ENCODE assay signal across 8 mouse cellular contexts in the genomic region with DNA sequence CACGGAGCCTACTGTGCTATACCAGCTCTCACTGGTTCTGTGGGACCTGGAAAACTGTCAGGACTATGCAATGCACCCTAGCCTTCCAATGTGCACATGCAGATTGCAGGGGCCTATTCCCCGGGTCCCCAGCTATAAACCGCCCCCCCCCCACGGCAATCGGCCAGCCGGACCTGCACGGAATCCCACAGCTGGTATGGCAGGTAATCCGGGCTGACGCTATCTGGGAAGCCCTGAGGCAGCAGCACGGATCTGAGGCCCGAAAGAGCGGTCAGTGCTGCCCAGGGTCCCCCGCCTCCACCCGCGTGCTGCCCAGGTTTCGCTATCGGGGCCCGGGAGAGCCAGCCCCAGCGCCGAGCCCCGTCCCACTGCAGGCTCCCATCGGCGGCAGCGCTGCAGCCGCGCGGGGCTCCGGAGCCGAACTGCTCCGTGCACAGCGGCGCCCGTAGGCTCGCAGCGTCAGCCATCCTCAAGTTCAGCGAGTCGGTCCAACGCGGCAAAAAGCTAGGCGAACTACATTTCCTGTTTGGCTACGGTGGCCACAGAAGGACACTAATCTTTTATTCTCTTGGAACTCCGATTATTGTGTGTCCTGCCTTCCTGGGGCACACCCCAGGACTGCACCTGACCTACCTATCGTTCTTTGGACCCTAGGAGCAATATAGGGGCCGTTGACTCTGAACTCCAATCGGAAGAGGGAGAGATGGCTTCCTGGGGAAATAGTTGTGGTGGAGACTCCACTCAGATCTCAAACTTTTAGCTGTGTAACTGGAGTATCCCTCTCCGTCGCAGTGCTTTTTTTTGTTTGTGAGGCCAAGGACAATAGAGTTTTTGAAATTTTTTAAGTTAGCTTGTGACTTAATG. TPM values are rescaled to one million over a fixed set of nuclear protein-coding genes. Genes with fewer than 3 reads are reported as not detected.
DNase-seq lines count a peak whose midpoint lies in the region; ATAC-seq and TF ChIP-seq lines count a peak whose summit lies in the region.

BC017158 (minus strand) TSS at position 554 of the 864 bp plus-strand sequence.

- no peaks in the 10 kb centered on the region; the same call in 1 of the 2 replicates for H3K4me1 ChIP-seq in hindbrain, embryonic 11.5 days (replicated peaks; ENCODE audit: control insufficient read depth, insufficient read depth, low read length)
- H3K4me1 ChIP-seq in lung, postnatal 0 days (ENCODE audit: insufficient read depth, low read depth, low read length): peaks cover 4% of the 10 kb centered on the region; the same call in 1 of the 2 replicates

- TF ChIP-seq CTCF in lung, postnatal 0 days (IDR thresholded peaks at IDR 0.05): no peak

- 2% methylated on average over 45 of the region's 47 CpGs for WGBS in hindbrain, embryonic 11.5 days
- 2% methylated on average over 46 of the region's 47 CpGs for WGBS in lung, postnatal 0 days

- peak within 1 kb of the TSS; percentile 55 for H3K4me2 ChIP-seq in hindbrain, embryonic 11.5 days (replicated peaks; ENCODE audit: low read depth, low read length)
- peak within 1 kb of the TSS; percentile 86 for H3K4me2 ChIP-seq in lung, postnatal 0 days (replicated peaks; ENCODE audit: low read depth, low read length)

- H3K4me3 ChIP-seq in hindbrain, embryonic 11.5 days (ENCODE audit: low read depth, low read length): peak within 1 kb of the TSS; percentile 83
- H3K4me3 ChIP-seq in lung, postnatal 0 days (ENCODE audit: low read depth, low read length): peak within 1 kb of the TSS; percentile 90

- no peaks in the 10 kb centered on the region for H3K9me3 ChIP-seq in hindbrain, embryonic 11.5 days (ENCODE audit: control insufficient read depth, low read length)
- no peaks in the 10 kb centered on the region for H3K9me3 ChIP-seq in lung, postnatal 0 days (ENCODE audit: low read length)

- H3K9ac ChIP-seq in hindbrain, embryonic 11.5 days (ENCODE audit: low read depth, low read length): peak within 1 kb of the TSS; percentile 92
- peak within 1 kb of the TSS; percentile 63 for H3K9ac ChIP-seq in lung, postnatal 0 days (replicated peaks; ENCODE audit: low read depth)

- DNase-seq in MEL-GATA-1-ER (ENCODE audit: extremely low read depth, low read depth): peak; percentile 62
- DNase-seq in cerebellum, adult 8-10 months: peak; percentile 77
- peak; percentile 53 to 86 for DNase-seq in frontal cortex, adult 2 months (ENCODE audit: extremely low spot score in 1 of 2, low spot score in 1 of 2)
- DNase-seq in hindbrain, embryonic 11.5 days (ENCODE audit: low spot score): peak; percentile 79
- DNase-seq in layer of hippocampus, postnatal 10 days (ENCODE audit: low spot score in 2 of 2): peak; percentile 55 to 72
- DNase-seq in lung, postnatal 0 days (ENCODE audit: low spot score): peak; percentile 89
- DNase-seq in ovary, postnatal 10 days (ENCODE audit: low spot score): peak; percentile 52
- peak; percentile 80 for DNase-seq in thymus, postnatal 0 days (ENCODE audit: low spot score)

- 0 out of 2 replicates have a peak within 1 kb of the TSS, but pooled peaks have one; percentile 53 for H3K27ac ChIP-seq in hindbrain, embryonic 11.5 days (ENCODE audit: low read depth, low read length)
- peak within 1 kb of the TSS; percentile 75 for H3K27ac ChIP-seq in lung, postnatal 0 days (ENCODE audit: low read length)

- no peaks in the 10 kb centered on the region for H3K36me3 ChIP-seq in hindbrain, embryonic 11.5 days (ENCODE audit: control insufficient read depth, insufficient read depth, low read length)
- no peaks in the 10 kb centered on the region for H3K36me3 ChIP-seq in lung, postnatal 0 days (ENCODE audit: insufficient read depth, low read length)

- H3K27me3 ChIP-seq in hindbrain, embryonic 11.5 days (ENCODE audit: control insufficient read depth, insufficient read depth, low read length): no peaks in the 10 kb centered on the region
- H3K27me3 ChIP-seq in lung, postnatal 0 days (replicated peaks; ENCODE audit: insufficient read depth, low read length): no peaks in the 10 kb centered on the region

- TF ChIP-seq EP300 in lung, postnatal 0 days (IDR thresholded peaks at IDR 0.05): 0 out of 2 replicates have a peak, but pooled peaks have one; percentile 15

- peak; percentile 54 for ATAC-seq in hindbrain, embryonic 11.5 days (ENCODE audit: low FRiP score)
- ATAC-seq in lung, postnatal 0 days: peak; percentile 65

RNA-seq across cellular contexts. Expression of gene BC017158, which starts in this region (rescaled TPM):
- polyA plus RNA-seq in frontal cortex, adult 2 months (2012; rRNA removed): 34.2 and 35.5 TPM in 2 replicates
- 18.3 and 22.0 TPM in 2 replicates for polyA plus RNA-seq in hindbrain, embryonic 11.5 days (2014; fragmentation: Nextera tagmentation; extraction: Ambion mirVana)
- total RNA-seq in layer of hippocampus, postnatal 10 days (2021): 10 to 100 TPM; 23.0 to 23.2 TPM
- 15.7 and 16.7 TPM in 2 replicates for polyA plus RNA-seq in lung, postnatal 0 days (2015; fragmentation: Nextera tagmentation; extraction: Ambion mirVana)
- polyA plus RNA-seq in thymus, postnatal 0 days (2015; fragmentation: Nextera tagmentation; extraction: Ambion mirVana): 9.0 and 10.0 TPM in 2 replicates

Comparison
In these comparisons a context has a peak if more than half of its experiments do, and no peak if none do; other contexts are left out.
1. Peak in every context shown above with its lines: DNase-seq, ATAC-seq, H3K4me3 ChIP-seq and H3K27ac ChIP-seq.